Mouse (Mus musculus) kidney, postnatal 4 days (tissue): ENCODE measurements at regions not wholly inside any gene's neighbourhood (a gene's known extent, or its start where the extent isn't known, plus 50 kb on each side); places are given as distances from the start of the nearest gene placed in this dataset.

Experiments used
- DNase-seq, 2 experiments: peaks; one replicate each; pipeline ENCODE4 v3.0.0; 2021; ENCODE audit warnings: mixed read lengths in 2 of 2

DNA sequence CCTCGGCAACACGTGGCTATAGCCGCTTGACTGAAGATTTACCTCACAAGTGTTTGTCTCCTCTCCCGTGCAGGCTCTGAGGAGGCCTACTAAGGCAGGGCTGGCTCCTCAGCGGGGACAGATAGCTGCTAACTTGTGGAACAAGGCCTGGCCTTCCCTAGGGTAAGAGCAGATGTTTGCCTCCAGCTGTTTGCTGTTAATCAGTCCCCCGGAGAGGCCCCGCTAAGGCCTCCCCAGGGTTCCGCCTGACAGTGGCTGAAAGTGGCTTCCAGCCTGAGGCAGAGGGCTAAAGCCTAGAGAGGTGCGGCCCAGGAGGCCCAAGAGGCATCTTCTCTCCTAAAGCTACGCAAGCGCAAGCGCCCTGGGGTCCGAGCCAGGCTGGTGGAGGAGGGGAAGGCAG, 52.1 kb upstream of the Dlx4 start:
- DNase-seq = peak in 1 of 2 experiments; percentile 20

DNA sequence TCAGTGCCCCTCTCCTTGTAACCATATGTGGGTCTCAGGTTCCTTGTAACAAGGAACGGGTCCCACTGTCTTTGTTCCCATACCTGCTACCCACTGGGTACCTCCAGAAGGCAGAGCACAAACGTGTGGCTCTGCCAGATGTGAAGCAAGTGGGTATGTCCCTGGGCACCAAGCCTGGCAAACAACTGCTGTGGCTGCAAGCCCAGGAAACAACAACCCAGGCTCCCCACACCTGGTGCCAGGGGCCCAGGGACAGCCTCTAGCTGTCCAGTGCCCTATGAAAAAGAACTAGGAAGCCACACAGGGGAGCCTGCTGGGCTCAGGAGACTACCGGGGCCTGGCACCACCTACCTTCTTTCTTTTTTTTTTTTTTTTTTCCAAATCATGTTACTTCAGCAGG, 54.9 kb upstream of the Dlx4 start:
- DNase-seq = no peak

DNA sequence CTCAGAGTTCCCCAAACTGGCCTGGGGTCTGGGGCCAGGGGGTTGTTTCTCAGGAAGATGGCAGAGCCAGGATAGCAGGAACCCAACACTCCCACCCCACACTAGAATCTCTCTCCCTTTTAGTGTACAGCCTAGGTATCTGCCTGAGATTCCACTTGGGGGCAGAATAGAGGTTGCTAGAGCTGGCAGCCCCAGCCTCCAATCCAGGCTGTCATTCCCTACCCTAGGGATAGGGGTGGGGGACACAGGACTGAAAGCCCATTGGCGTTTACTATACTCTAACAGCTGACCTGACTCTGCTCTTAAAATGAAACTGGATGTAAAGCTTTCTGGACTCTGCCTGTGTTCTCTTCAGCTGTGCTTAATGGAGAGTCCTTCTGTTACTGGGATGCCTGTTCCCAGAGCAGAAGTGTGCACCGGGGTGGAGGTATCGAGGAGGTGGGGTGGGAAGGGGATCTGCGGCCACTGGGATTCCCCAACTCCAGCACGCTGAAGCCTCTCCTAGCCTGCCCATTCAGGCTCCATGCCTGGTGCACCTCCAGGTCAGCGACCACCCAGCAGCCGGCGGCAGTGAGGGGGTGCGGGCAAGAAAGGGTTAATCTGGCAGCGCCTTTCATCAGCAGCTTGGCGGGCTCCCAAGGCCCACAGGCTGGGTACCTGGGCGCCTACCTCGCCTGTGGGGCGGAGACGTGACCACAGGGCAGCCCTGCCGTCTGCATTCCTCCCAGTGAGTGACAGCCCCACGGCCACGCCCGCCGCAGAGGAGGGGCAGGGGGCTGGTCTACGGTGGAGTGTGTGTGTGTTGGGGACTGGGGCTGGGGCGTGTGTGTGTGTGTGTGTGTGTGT, 50.9 kb upstream of the Tac4 start:
- DNase-seq = peak; percentile 77 to 87

DNA sequence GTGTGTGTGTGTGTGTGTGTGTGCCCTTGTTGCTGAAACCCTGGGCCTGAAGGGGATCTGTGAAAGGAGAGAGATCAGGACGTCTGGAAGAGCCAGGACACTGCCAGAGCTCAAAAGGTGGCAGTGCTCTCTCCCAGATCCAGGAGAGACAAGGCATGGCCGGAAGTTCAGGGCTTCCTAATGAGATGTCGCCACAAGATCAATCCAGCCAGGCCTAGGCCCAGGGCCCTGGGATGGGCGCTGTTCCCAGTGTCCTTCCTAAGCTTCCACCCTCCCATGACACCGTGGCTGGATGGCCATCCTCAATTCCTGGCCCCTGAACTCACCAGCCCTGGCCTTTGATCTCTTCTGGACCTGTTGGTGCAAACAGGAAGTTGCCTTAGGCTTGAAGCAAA, 50.3 kb upstream of the Tac4 start:
- no peak for DNase-seq
